Mouse (Mus musculus): ENCODE measurements around the gene Stab1. TPM values are rescaled to one million over a fixed set of nuclear protein-coding genes. Genes with fewer than 3 reads are reported as not detected.

Gene Stab1
- polyA plus RNA-seq (2012; rRNA removed), result 17.0 and 17.6 TPM in 2 replicates

DNA sequence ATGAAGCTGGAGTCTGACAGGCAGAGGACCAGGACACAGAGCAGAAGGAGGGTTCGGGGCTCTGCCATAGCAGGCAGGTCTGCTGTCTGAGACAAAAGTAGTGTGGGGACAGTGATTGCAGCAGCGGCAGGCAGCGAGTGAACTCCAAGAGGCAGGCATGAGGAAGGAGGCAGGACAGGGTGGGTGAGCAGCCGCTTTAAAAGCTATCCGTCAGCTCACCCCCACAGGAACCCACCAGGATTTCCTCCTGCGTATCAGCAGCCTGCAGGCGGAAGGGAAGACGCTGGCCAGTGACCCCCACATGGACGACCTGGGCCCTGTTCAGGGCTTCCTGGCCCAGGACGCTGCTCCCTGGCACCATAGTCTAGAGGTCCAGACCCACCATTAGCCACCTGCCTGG, at the start of gene Stab1:
Gene Stab1 (minus strand): TSS at position 217 of the 400 bp plus-strand sequence.
- Histone ChIP-seq H3K4me3 (ENCODE audit: insufficient read depth, low read length) (peak within 1 kb of the TSS; percentile 14; the same call in 1 of the 2 replicates), H3K4me1 (ENCODE audit: control insufficient read depth, insufficient read depth, low read length) (0 out of 2 replicates have a peak, but pooled peaks cover 3% of the 10 kb centered on the region), H3K27ac (ENCODE audit: insufficient read depth, low read length) (peak within 1 kb of the TSS; percentile 51; the same call in 1 of the 2 replicates)
- TF ChIP-seq POLR2A (IDR thresholded peaks at IDR 0.05; ENCODE audit: extremely low read depth, insufficient read depth, low read length) (0 out of 2 replicates have a peak, but pooled peaks have one; percentile 12), CTCF (IDR thresholded peaks at IDR 0.05; ENCODE audit: extremely low read depth, insufficient read depth, low read length) (no peak)

GRCm38 (mm10) chr14:31217666-31218065, 49.2 kb upstream of the Stab1 start, which contains the start of gene Sema3g:
TSS of gene Sema3g (plus strand) at chr14:31217860.
- TF ChIP-seq POLR2A (IDR thresholded peaks at IDR 0.05; ENCODE audit: extremely low read depth, insufficient read depth, low read length) (no peak), CTCF (IDR thresholded peaks at IDR 0.05; ENCODE audit: extremely low read depth, insufficient read depth, low read length) (0 out of 2 replicates have a peak, but pooled peaks have one; percentile 14)
- Histone ChIP-seq H3K4me1 (ENCODE audit: control insufficient read depth, insufficient read depth, low read length) (no peaks in the 10 kb centered on the region), H3K27ac (ENCODE audit: insufficient read depth, low read length) (no peak within 1 kb of the TSS), H3K4me3 (ENCODE audit: insufficient read depth, low read length) (no peak within 1 kb of the TSS)

DNA sequence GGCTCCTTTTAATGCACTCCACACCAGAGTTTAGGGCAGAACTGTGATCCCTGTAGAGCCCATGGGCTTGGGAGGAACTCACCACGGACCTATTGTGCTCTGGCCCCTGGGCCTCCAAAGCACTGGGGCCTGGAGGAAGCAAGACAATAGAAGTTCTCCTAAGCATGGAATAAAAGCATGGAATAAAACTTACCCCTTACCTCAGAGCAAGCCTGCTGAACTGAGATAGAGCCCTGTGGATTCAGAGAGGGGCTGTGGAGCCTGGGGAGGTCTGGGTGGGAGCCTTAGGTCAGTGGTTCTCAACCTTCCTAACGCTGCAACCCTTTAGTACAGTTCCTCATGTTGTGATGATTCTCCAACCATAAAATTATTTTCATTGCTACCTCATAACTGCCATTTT, 48.4 kb upstream of the Stab1 start, which contains the start of gene Nisch:
Gene Nisch (minus strand): TSS at position 101 of the 400 bp plus-strand sequence.
- Histone ChIP-seq H3K27ac (ENCODE audit: insufficient read depth, low read length) (no peak within 1 kb of the TSS), H3K4me3 (ENCODE audit: insufficient read depth, low read length) (no peak within 1 kb of the TSS), H3K4me1 (ENCODE audit: control insufficient read depth, insufficient read depth, low read length) (no peaks in the 10 kb centered on the region)
- TF ChIP-seq POLR2A (IDR thresholded peaks at IDR 0.05; ENCODE audit: extremely low read depth, insufficient read depth, low read length) (no peak), CTCF (IDR thresholded peaks at IDR 0.05; ENCODE audit: extremely low read depth, insufficient read depth, low read length) (no peak)

- no peaks in the 10 kb centered on the region for H3K4me1 ChIP-seq (ENCODE audit: control insufficient read depth, insufficient read depth, low read length)
- no peak overlapping the region for H3K4me3 ChIP-seq (ENCODE audit: insufficient read depth, low read length)
- no peak for TF ChIP-seq POLR2A (IDR thresholded peaks at IDR 0.05; ENCODE audit: extremely low read depth, insufficient read depth, low read length)
- peak; percentile 90 for TF ChIP-seq CTCF (IDR thresholded peaks at IDR 0.05; ENCODE audit: extremely low read depth, insufficient read depth, low read length)
- H3K27ac ChIP-seq (ENCODE audit: insufficient read depth, low read length), result no peak overlapping the region
Measured at GRCm38 (mm10) chr14:31215157-31216002, 46.9 kb upstream of the Stab1 start.

GRCm38 (mm10) chr14:31214684-31215083, 46.2 kb upstream of the Stab1 start:
- Histone ChIP-seq H3K4me3 (ENCODE audit: insufficient read depth, low read length) (no peak overlapping the region), H3K27ac (ENCODE audit: insufficient read depth, low read length) (no peak overlapping the region), H3K4me1 (ENCODE audit: control insufficient read depth, insufficient read depth, low read length) (no peaks in the 10 kb centered on the region)
- TF ChIP-seq CTCF (IDR thresholded peaks at IDR 0.05; ENCODE audit: extremely low read depth, insufficient read depth, low read length) (no peak), POLR2A (IDR thresholded peaks at IDR 0.05; ENCODE audit: extremely low read depth, insufficient read depth, low read length) (no peak)

DNA sequence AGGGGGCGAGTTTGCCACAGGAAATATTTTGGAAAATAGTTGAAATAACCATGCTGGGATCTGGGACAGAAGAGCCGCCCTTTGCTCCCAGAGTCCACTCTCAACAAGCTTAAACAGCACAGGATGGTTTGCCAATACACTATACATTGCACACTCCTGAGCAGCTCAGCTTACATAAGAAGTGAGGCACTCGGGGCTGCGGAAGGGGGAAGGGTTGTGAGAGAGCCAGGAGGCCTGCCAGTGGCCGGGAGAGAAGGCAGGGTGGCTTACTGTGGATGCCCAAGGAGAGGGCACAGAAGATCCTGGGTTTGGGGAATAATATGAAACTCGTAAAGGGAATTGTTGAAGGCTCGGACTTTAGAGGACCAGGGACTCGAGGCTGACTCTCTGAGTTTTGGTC, 45.4 kb upstream of the Stab1 start:
- TF ChIP-seq POLR2A (IDR thresholded peaks at IDR 0.05; ENCODE audit: extremely low read depth, insufficient read depth, low read length) (no peak), CTCF (IDR thresholded peaks at IDR 0.05; ENCODE audit: extremely low read depth, insufficient read depth, low read length) (no peak)
- Histone ChIP-seq H3K27ac (ENCODE audit: insufficient read depth, low read length) (no peak overlapping the region), H3K4me3 (ENCODE audit: insufficient read depth, low read length) (no peak overlapping the region), H3K4me1 (ENCODE audit: control insufficient read depth, insufficient read depth, low read length) (no peaks in the 10 kb centered on the region)

GRCm38 (mm10) chr14:31212499-31212898, 44.1 kb upstream of the Stab1 start:
- H3K4me1 ChIP-seq (ENCODE audit: control insufficient read depth, insufficient read depth, low read length), result peaks cover under 1% of the 10 kb centered on the region; the same call in 1 of the 2 replicates
- TF ChIP-seq CTCF (IDR thresholded peaks at IDR 0.05; ENCODE audit: extremely low read depth, insufficient read depth, low read length) (no peak), POLR2A (IDR thresholded peaks at IDR 0.05; ENCODE audit: extremely low read depth, insufficient read depth, low read length) (no peak)
- no peak overlapping the region for H3K27ac ChIP-seq (ENCODE audit: insufficient read depth, low read length)
- no peak overlapping the region for H3K4me3 ChIP-seq (ENCODE audit: insufficient read depth, low read length)

DNA sequence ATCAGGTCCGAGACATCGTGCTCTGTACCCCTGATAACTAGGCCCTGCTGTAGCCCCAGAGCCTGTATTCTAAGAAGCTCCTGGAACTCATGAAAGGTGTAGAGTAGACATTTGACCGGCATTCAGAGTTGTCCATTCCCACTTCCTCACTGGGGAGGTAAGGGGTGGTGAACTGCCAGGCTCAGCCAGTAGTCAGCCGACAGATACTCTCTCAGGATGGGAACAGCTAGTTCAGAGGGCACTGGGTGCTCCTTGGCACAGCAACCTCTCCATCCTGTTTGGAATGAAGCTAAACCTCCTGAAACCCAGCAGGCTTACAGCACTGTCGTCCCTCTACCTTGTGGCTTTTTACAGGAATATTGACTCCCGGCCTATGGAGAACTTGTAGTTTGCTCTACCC, 43.4 kb upstream of the Stab1 start:
- H3K4me1 ChIP-seq (ENCODE audit: control insufficient read depth, insufficient read depth, low read length), result peaks cover 4% of the 10 kb centered on the region; the same call in 1 of the 2 replicates
- TF ChIP-seq CTCF (IDR thresholded peaks at IDR 0.05; ENCODE audit: extremely low read depth, insufficient read depth, low read length) (no peak), POLR2A (IDR thresholded peaks at IDR 0.05; ENCODE audit: extremely low read depth, insufficient read depth, low read length) (no peak)

DNA sequence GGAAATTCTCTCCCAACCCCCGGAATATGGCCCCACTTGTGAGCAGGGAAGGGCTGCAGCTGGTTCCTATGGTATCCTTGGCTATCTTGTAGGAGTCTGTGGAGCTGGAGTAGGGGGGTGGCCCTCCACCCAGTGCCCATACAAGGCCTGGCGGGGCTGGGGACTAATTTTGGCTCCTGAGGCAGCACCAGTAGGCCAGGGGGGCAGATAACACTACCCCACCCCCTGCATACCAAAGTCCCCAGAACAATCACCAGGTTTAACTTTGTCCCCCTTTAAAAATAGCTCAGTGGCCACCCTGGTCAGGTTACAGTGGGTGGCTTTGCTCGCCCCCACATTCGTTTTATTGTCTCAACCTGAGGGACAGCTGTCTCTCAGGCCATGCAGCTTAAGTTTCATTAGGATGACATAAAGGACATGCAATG, 40.7 kb upstream of the Stab1 start:
- TF ChIP-seq POLR2A (IDR thresholded peaks at IDR 0.05; ENCODE audit: extremely low read depth, insufficient read depth, low read length), result no peak
- TF ChIP-seq CTCF (IDR thresholded peaks at IDR 0.05; ENCODE audit: extremely low read depth, insufficient read depth, low read length), result no peak
- no peak overlapping the region for H3K4me3 ChIP-seq (ENCODE audit: insufficient read depth, low read length)

More for the DNA sequence above, 43.4 kb upstream of the Stab1 start:
- H3K27ac ChIP-seq (ENCODE audit: insufficient read depth, low read length), result no peak overlapping the region
- no peak overlapping the region for H3K4me3 ChIP-seq (ENCODE audit: insufficient read depth, low read length)

More for the DNA sequence above, 40.7 kb upstream of the Stab1 start:
- H3K4me1 ChIP-seq (ENCODE audit: control insufficient read depth, insufficient read depth, low read length), result peaks cover 6% of the 10 kb centered on the region; the same call in 1 of the 2 replicates
- H3K27ac ChIP-seq (ENCODE audit: insufficient read depth, low read length), result no peak overlapping the region

Measured in cortical plate, adult 2 months (tissue).